Mouse (Mus musculus) stomach, postnatal 0 days (tissue): Measurements from ENCODE around the gene Trim17. TPM values are rescaled to one million over a fixed set of nuclear protein-coding genes. Genes with fewer than 3 reads are reported as not detected.

Experiments
- ATAC-seq: fragments of 200-750 bp; cut with Nextera tagmentation; 2 replicates; pipeline ENCODE4 v1.8.0; 2017; ENCODE audit not compliant: low FRiP score, low TSS enrichment
- DNase-seq: peaks from one replicate; pipeline ENCODE4 v3.0.0-alpha.2; 2016; ENCODE audit warnings: low spot score
- H3K27ac ChIP-seq: fragments of 300-500 bp; sonication (generic); replicated peaks from 2 replicates; pipeline ENCODE4 v1.5.1; 2014; ENCODE audit warnings: mild to moderate bottlenecking, control low read depth
- H3K27me3 ChIP-seq: fragments of 300-500 bp; sonication (generic); 2 replicates; pipeline ENCODE4 v1.6.1; 2014; ENCODE audit warnings: low read length; ENCODE audit not compliant: control insufficient read depth, insufficient read depth
- H3K36me3 ChIP-seq: fragments of 300-500 bp; sonication (generic); 2 replicates; pipeline ENCODE4 v1.6.1; 2014; ENCODE audit warnings: low read length, mixed read lengths; ENCODE audit not compliant: control insufficient read depth, insufficient read depth
- H3K4me1 ChIP-seq: fragments of 300-500 bp; sonication (generic); replicated peaks from 2 replicates; pipeline ENCODE4 v1.6.1; 2014; ENCODE audit warnings: antibody characterized with exemption; ENCODE audit not compliant: control insufficient read depth, insufficient read depth
- H3K4me2 ChIP-seq: fragments of 300-500 bp; sonication (generic); replicated peaks from 2 replicates; pipeline ENCODE4 v1.6.1; 2014; ENCODE audit warnings: low read depth, mild to moderate bottlenecking, control low read depth, moderate library complexity
- H3K4me3 ChIP-seq: fragments of 300-500 bp; sonication (generic); 2 replicates; pipeline ENCODE4 v1.5.1; 2014; ENCODE audit warnings: low read depth, low read length, control low read depth
- H3K9ac ChIP-seq: fragments of 300-500 bp; sonication (generic); 2 replicates; pipeline ENCODE4 v1.6.1; 2014; ENCODE audit warnings: mild to moderate bottlenecking, low read length, control low read depth, mixed read lengths
- H3K9me3 ChIP-seq: fragments of 300-500 bp; sonication (generic); 2 replicates; pipeline ENCODE4 v1.6.1; 2016; ENCODE audit warnings: low read length; ENCODE audit not compliant: control insufficient read depth
- CTCF ChIP-seq: IDR thresholded peaks from 2 replicates; pipeline ENCODE4 v1.5.1; 2016; ENCODE audit warnings: antibody characterized with exemption, low read depth, mild to moderate bottlenecking, moderate library complexity
- EP300 ChIP-seq: optimal IDR thresholded peaks from 2 replicates; pipeline ENCODE3; 2016; ENCODE audit warnings: antibody characterized with exemption
- WGBS: fragments of 180-500 bp; shearing (Covaris S2); extraction: QIAGEN DNeasy Blood & Tissue Kit; methylation state at CpG from one replicate; pipeline ENCODE4 v1.1.7; 2014; 5-methylcytosine and 5-hydroxymethylcytosine counted together
- polyA plus RNA-seq: library from polyadenylated mRNA; unstranded; fragments of >200 nt; fragmentation: Nextera tagmentation; extraction: Ambion mirVana; gene quantifications from 2 replicates; pipeline ENCODE4 v1.2.1, GENCODE M21; 2015

Trim17 gene
- polyA plus RNA-seq, 1 experiment from 2014 or later, result 0.08 TPM

DNA sequence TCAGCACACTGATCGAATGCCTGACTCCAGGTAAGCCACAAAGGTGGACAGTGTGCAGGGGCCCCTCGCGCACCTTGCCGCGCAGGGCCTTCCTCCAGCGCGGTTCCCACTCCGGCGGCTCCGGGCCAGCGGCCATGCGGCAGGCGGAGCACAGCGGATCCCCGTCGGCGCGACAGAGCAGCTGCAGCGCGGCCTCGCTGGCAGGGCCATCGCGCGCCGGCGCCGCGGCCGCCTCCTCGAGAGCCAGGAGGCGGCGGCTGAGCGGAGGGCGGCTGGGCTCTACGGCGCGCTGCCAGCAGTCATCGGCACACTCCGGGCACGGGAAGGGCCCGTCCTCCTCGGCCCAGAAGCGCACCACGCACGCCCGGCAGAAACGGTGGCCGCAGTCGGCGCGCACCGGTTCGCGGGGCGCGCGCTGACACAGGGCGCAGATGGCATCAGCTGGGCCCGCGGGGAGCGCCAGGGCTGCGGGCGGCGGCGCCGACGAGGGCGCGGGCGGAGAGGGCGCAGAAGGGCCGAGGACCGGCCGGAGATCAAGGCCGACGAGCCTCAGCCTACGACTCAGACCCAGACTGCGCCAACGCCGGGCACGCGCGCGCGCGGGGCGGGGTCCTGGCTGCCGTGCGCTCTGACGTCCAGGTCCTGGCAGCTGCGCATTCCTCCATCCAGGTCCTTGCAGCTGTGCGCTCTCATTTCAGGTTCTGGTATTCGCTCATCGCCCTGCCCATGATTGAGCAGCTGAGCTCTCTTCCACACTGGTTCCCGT, 16.0 kb upstream of the Trim17 start, which contains the start of gene Rnf187:
Rnf187 (minus strand) TSS at position 595 of the 766 bp plus-strand sequence.
- Histone ChIP-seq H3K27ac (peak within 1 kb of the TSS; percentile 96), H3K4me2 (peak within 1 kb of the TSS; percentile 97), H3K27me3 (no peaks in the 10 kb centered on the region), H3K9ac (peak within 1 kb of the TSS; percentile 94), H3K4me1 (0 out of 2 replicates have a peak, but pooled peaks cover 4% of the 10 kb centered on the region), H3K36me3 (peaks cover 10% of the 10 kb centered on the region), H3K9me3 (no peaks in the 10 kb centered on the region), H3K4me3 (peak within 1 kb of the TSS; percentile 93)
- ATAC-seq, result peak; percentile 98
- under 1% methylated on average over 82 of the region's 95 CpGs for WGBS
- peak; percentile 94 for DNase-seq
- TF ChIP-seq CTCF (peak; percentile 24; the same call in 1 of the 2 replicates), EP300 (peak; percentile 97)

DNA sequence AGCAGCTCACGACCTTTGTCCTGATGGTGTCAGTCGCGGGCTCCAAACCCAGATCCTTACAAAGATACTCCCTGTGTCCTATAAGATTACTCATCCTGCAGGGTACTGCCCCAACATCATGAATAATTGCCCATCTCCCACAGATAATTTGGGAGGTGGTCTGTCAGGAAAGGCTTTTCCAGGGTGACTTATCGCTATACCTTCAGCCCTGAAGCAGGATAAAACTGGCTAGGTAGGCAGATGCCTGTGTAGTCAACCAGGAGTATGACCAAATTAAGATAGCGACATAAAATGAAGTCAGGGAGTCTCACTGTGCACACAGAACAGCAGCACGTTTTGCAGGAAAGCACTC, 15.4 kb upstream of the Trim17 start:
- no peaks in the 10 kb centered on the region for H3K9me3 ChIP-seq
- peak overlapping the region; percentile 93 for H3K4me3 ChIP-seq
- peak overlapping the region; percentile 96; the same call in 1 of the 2 replicates for H3K27ac ChIP-seq
- DNase-seq, result no peak
- peak overlapping the region; percentile 97 for H3K4me2 ChIP-seq
- peaks cover 7% of the 10 kb centered on the region for H3K36me3 ChIP-seq
- 12% methylated on average over 6 of the region's 6 CpGs for WGBS
- H3K9ac ChIP-seq, result no peak overlapping the region; the same call in 1 of the 2 replicates
- H3K4me1 ChIP-seq, result 0 out of 2 replicates have a peak, but pooled peaks cover 4% of the 10 kb centered on the region
- 0 out of 2 replicates have a peak, but pooled peaks have one; percentile 13 for ATAC-seq
- H3K27me3 ChIP-seq, result no peaks in the 10 kb centered on the region
- TF ChIP-seq EP300 (peak; percentile 17), CTCF (no peak)

DNA sequence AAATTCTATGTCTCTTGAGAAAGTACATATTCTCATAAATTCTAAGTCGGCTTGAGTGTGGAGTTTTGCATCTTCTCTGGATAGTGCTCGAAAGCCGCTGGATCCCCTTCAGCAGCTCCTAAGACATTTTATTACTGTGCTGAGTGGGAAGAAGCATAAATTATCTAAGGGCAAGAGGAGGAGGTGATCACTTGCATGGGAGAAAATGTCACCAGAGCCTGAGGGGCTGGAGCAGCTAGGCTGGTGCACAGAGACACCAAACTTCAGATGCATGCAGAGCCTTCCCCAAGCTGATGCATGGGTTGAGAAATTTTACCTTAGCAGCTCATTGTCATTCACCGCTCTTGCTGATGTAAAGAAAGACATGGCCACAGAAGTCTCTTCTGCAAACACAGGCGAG, 10.3 kb upstream of the Trim17 start:
- no peak for ATAC-seq
- Histone ChIP-seq H3K36me3 (no peaks in the 10 kb centered on the region), H3K27me3 (no peaks in the 10 kb centered on the region), H3K4me3 (no peak overlapping the region), H3K9me3 (no peaks in the 10 kb centered on the region), H3K4me1 (no peaks in the 10 kb centered on the region), H3K27ac (no peak overlapping the region), H3K9ac (no peak overlapping the region), H3K4me2 (no peak overlapping the region)
- no peak for DNase-seq
- WGBS, result 83% methylated on average over 5 of the region's 5 CpGs
- TF ChIP-seq CTCF, result no peak
- TF ChIP-seq EP300, result no peak

DNA sequence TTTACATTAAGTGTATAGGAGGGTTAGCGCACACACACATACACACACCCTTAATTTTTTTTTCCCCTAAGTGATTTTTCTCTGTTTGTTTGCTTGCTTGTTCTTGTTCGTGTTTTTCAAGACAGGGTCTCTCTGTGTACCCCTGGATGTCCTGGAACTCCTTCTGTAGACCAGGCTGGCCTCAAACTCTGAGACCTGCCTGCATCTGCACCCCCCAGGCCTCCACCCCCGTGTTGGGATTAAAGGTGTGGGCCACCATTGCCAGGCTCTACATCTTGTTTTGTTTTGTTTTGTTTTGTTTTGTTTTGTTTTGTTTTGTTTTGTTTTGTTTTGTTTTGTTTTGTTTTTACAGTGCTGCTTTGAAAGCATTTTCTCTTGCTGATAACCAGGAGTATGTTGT, 7.2 kb upstream of the Trim17 start:
- 74% methylated on average over 3 of the region's 3 CpGs for WGBS
- no peaks in the 10 kb centered on the region for H3K27me3 ChIP-seq
- H3K4me2 ChIP-seq, result no peak overlapping the region
- no peaks in the 10 kb centered on the region for H3K36me3 ChIP-seq
- H3K27ac ChIP-seq, result no peak overlapping the region
- ATAC-seq (no peak), DNase-seq (no peak)
- TF ChIP-seq CTCF (no peak), EP300 (no peak)
- no peaks in the 10 kb centered on the region for H3K9me3 ChIP-seq
- H3K4me1 ChIP-seq, result no peaks in the 10 kb centered on the region
- H3K4me3 ChIP-seq, result no peak overlapping the region
- H3K9ac ChIP-seq, result no peak overlapping the region

DNA sequence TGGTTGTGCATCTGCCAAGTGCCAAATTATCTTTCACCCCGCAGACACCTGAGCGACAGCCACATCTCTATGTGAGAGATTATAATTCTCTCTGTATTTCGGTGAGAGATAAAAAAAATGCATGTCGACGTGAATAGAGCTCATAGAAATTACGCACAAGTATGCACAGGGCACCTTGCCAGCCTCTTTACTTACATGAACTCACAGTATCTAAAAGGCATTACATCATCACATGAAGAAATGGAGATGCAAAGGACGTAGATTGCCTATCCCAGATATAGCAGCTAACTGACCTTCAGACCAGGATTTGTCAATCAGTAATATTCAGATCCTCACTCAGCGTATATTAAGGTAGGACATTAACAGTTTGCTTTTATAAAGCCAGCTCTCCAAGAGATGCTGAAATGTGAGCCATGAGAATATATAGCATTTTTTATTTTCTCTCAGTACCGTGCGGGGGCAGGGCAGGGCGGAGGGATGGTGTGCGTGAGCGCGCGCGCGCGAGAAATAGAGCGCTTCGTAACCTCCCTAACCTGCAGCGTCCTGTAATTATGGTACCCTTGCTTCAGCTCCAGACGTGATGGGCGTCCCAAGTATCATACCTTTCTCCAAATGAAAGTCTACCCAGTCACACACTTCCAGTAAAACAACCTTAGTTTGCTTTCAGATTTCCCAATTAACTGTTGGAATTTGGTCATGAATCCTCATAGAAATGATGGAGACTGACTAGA, 6.5 kb upstream of the Trim17 start:
- peak overlapping the region; percentile 55 for H3K4me2 ChIP-seq
- no peaks in the 10 kb centered on the region for H3K27me3 ChIP-seq
- TF ChIP-seq CTCF (no peak), EP300 (no peak)
- DNase-seq (no peak), ATAC-seq (peak; percentile 26; the same call in 1 of the 2 replicates)
- H3K9me3 ChIP-seq, result no peaks in the 10 kb centered on the region
- no peak overlapping the region for H3K9ac ChIP-seq
- no peaks in the 10 kb centered on the region for H3K4me1 ChIP-seq
- H3K4me3 ChIP-seq, result peak overlapping the region; percentile 19
- H3K27ac ChIP-seq, result no peak overlapping the region
- 11% methylated on average over 23 of the region's 23 CpGs for WGBS
- H3K36me3 ChIP-seq, result no peaks in the 10 kb centered on the region
